Mouse (Mus musculus) erythroblast, embryonic 14.5 days (primary cell): ENCODE measurements around the gene Capn15.

ENCODE experiments used
- GATA1 ChIP-seq: IDR thresholded peaks from 2 replicates; pipeline ENCODE4 v1.6.1; 2012; ENCODE audit warnings: low read length, inconsistent platforms, mixed read lengths
- TAL1 ChIP-seq: IDR thresholded peaks from 3 replicates; pipeline ENCODE4 v1.6.1; 2012; ENCODE audit warnings: low read length, inconsistent platforms, mixed read lengths

GRCm38 (mm10) chr17:26007646-26008045, 22.1 kb upstream of the Capn15 start:
- TF ChIP-seq GATA1 (no peak), TAL1 (no peak)
